Mouse (Mus musculus) kidney, postnatal 0 days (tissue): ENCODE data around the gene Itgad. TPM values are rescaled to one million over a fixed set of nuclear protein-coding genes. Genes with fewer than 3 reads are reported as not detected.

Source experiments
- ATAC-seq: fragments of 200-750 bp; cut with Nextera tagmentation; replicated peaks from 2 replicates; pipeline ENCODE4 v1.8.0; 2017; ENCODE audit warnings: low read depth, moderate number of reproducible peaks, moderate TSS enrichment, moderate library complexity; ENCODE audit not compliant: low FRiP score
- DNase-seq: peaks from one replicate; pipeline ENCODE4 v3.0.0-alpha.2; 2016; ENCODE audit warnings: low spot score
- H3K27ac ChIP-seq: fragments of 300-500 bp; sonication (generic); 2 replicates; pipeline ENCODE4 v1.5.1; 2014; ENCODE audit warnings: mild to moderate bottlenecking
- H3K27me3 ChIP-seq: fragments of 300-500 bp; sonication (generic); 2 replicates; pipeline ENCODE4 v1.6.1; 2014; ENCODE audit warnings: low read length, mixed read lengths; ENCODE audit not compliant: insufficient read depth
- H3K36me3 ChIP-seq: fragments of 300-500 bp; sonication (generic); 2 replicates; pipeline ENCODE4 v1.6.1; 2014; ENCODE audit warnings: low read length, mixed read lengths; ENCODE audit not compliant: insufficient read depth
- H3K4me1 ChIP-seq: fragments of 300-500 bp; sonication (generic); replicated peaks from 2 replicates; pipeline ENCODE4 v1.6.1; 2014; ENCODE audit warnings: antibody characterized with exemption, low read length, mixed read lengths; ENCODE audit not compliant: insufficient read depth
- H3K4me2 ChIP-seq: fragments of 300-500 bp; sonication (generic); 2 replicates; pipeline ENCODE4 v1.6.1; 2014; ENCODE audit warnings: mild to moderate bottlenecking, low read length, moderate library complexity, mixed read lengths
- H3K4me3 ChIP-seq: fragments of 300-500 bp; sonication (generic); replicated peaks from 2 replicates; pipeline ENCODE4 v1.5.1; 2014; ENCODE audit warnings: low read depth, low read length
- H3K9ac ChIP-seq: fragments of 300-500 bp; sonication (generic); 2 replicates; pipeline ENCODE4 v1.6.1; 2014; ENCODE audit warnings: low read depth, low read length
- H3K9me3 ChIP-seq: fragments of 300-500 bp; sonication (generic); replicated peaks from 2 replicates; pipeline ENCODE4 v1.6.1; 2016; ENCODE audit warnings: low read length, inconsistent platforms, mixed read lengths
- CTCF ChIP-seq: IDR thresholded peaks from 2 replicates; pipeline ENCODE4 v1.5.1; 2016; ENCODE audit warnings: antibody characterized with exemption, low read depth, mild to moderate bottlenecking, moderate library complexity
- WGBS: fragments of 180-500 bp; shearing (Covaris S2); extraction: QIAGEN DNeasy Blood & Tissue Kit; methylation state at CpG from one replicate; pipeline ENCODE4 v1.1.7; 2014; 5-methylcytosine and 5-hydroxymethylcytosine counted together
- polyA plus RNA-seq: library from polyadenylated mRNA; unstranded; fragments of >200 nt; fragmentation: Nextera tagmentation; extraction: Ambion mirVana; gene quantifications from 2 replicates; pipeline ENCODE4 v1.2.1, GENCODE M21; 2015

The Itgad gene
- polyA plus RNA-seq, 1 experiment from 2014 or later: not detected

DNA sequence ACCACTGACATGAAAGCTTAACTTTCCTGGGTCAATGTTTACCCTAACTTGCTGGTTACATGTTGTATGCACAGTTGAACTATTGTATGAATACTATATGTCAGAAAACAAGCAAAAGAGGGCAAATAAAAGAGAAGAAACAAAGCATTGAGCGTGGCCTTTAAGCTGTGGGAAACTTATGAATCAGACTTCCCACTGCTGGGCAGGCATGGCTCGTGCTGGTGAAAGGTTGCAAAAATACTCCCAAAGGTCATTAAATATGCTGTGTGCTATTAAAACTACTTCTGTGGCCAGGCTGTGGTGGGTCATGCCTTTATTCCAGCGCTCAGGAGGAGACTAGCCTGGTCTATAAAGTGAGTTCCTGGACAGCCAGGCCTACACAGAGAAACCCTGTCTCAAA is 15.8 kb downstream of the Itgad start:
- no peaks in the 10 kb centered on the region for H3K9me3 ChIP-seq
- DNase-seq (no peak), ATAC-seq (no peak)
- H3K4me3 ChIP-seq: no peak overlapping the region
- TF ChIP-seq CTCF: no peak
- H3K4me1 ChIP-seq: no peaks in the 10 kb centered on the region
- whole genome bisulfite sequencing: 82% methylated on average over 3 of the region's 3 CpGs
- no peak overlapping the region for H3K27ac ChIP-seq
- no peak overlapping the region for H3K4me2 ChIP-seq
- no peaks in the 10 kb centered on the region for H3K27me3 ChIP-seq
- no peak overlapping the region for H3K9ac ChIP-seq
- H3K36me3 ChIP-seq: no peaks in the 10 kb centered on the region

- DNase-seq: no peak
Observed at GRCm38 (mm10) chr7:128178385-128178784, 24.2 kb downstream of the Itgad start.

GRCm38 (mm10) chr7:128180126-128180525 is 25.9 kb downstream of the Itgad start:
- ATAC-seq (no peak), DNase-seq (no peak)
- H3K9me3 ChIP-seq: no peaks in the 10 kb centered on the region
- no peak for TF ChIP-seq CTCF
- 72% methylated on average over 7 of the region's 7 CpGs for WGBS
- no peak overlapping the region for H3K27ac ChIP-seq
- no peak overlapping the region for H3K9ac ChIP-seq
- no peaks in the 10 kb centered on the region for H3K27me3 ChIP-seq
- no peaks in the 10 kb centered on the region for H3K4me1 ChIP-seq
- no peaks in the 10 kb centered on the region for H3K36me3 ChIP-seq
- no peak overlapping the region for H3K4me2 ChIP-seq
- no peak overlapping the region for H3K4me3 ChIP-seq

More at GRCm38 (mm10) chr7:128178385-128178784, 24.2 kb downstream of the Itgad start:
- no peak overlapping the region for H3K27ac ChIP-seq
- H3K9ac ChIP-seq: no peak overlapping the region
- no peak for ATAC-seq
- H3K4me2 ChIP-seq: no peak overlapping the region
- TF ChIP-seq CTCF: no peak
- H3K36me3 ChIP-seq: no peaks in the 10 kb centered on the region
- no peaks in the 10 kb centered on the region for H3K9me3 ChIP-seq
- H3K4me3 ChIP-seq: no peak overlapping the region
- no peaks in the 10 kb centered on the region for H3K27me3 ChIP-seq
- H3K4me1 ChIP-seq: no peaks in the 10 kb centered on the region
- 67% methylated on average over 2 of the region's 2 CpGs for WGBS

DNA sequence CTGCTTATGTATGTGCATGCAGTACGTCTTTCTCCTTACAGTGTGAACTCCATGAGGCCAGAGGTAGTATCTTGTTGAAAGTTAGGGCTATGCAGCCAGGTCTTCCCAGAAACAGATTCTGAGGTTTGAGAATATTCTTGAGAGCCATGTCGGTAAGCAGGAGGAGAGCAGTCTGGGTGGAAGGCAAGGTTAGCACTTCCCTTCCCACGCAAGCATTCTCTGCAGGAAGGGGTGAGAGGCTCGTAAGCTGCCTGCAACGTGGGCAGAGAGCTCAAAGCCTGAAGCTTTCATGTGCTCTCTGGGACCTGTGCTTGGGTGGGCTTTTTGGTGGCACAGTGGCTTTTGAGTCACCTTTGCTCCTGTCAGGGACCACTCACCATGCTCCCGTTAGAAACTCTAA is 26.4 kb downstream of the Itgad start:
- Histone ChIP-seq H3K4me3 (no peak overlapping the region), H3K27me3 (no peaks in the 10 kb centered on the region), H3K4me2 (no peak overlapping the region), H3K4me1 (no peaks in the 10 kb centered on the region), H3K9ac (no peak overlapping the region), H3K36me3 (no peaks in the 10 kb centered on the region), H3K9me3 (no peaks in the 10 kb centered on the region), H3K27ac (no peak overlapping the region)
- whole genome bisulfite sequencing: 66% methylated on average over 6 of the region's 6 CpGs
- no peak for ATAC-seq
- TF ChIP-seq CTCF: no peak
- DNase-seq: no peak

DNA sequence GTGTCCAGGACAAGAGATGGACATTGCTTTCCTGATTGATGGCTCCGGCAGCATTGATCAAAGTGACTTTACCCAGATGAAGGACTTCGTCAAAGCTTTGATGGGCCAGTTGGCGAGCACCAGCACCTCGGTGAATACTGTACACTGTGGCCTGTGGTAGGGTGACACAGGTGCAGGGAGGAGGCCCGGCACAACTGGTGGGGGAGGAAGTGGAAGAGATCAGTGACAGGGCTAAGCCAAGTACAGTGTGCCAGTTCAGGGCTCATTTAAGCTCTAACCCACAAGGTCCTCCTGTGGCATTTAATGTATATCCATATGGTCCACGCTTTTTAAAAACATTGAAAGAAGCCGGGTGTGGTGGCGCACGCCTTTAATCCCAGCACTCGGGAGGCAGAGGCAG is 27.5 kb downstream of the Itgad start:
- Histone ChIP-seq H3K27ac (no peak overlapping the region), H3K36me3 (no peaks in the 10 kb centered on the region), H3K27me3 (no peaks in the 10 kb centered on the region), H3K9ac (no peak overlapping the region), H3K4me3 (no peak overlapping the region), H3K4me2 (no peak overlapping the region), H3K4me1 (no peaks in the 10 kb centered on the region), H3K9me3 (no peaks in the 10 kb centered on the region)
- no peak for TF ChIP-seq CTCF
- DNase-seq: no peak
- no peak for ATAC-seq
- WGBS: 81% methylated on average over 10 of the region's 10 CpGs

DNA sequence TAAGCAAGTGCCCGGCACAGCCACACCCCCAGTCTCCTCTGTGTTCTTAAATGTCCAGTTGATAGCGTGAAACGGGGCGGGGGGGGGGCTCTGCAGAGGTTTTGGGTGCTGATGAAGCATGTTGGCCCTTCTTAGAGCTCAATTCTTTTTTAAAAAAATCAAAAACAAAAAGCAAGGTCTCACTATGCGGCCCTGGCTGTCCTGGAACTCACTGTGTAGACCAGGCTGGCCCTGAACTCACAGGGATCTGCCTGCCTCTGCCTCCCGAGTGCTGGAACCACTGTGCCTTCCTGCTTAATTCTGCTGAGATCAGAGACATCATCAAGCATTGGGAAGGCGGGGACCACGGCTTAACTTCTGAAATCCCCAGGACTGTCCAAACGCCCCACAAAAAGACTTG is 47.4 kb downstream of the Itgad start:
- H3K9ac ChIP-seq: no peak overlapping the region
- WGBS: 85% methylated on average over 9 of the region's 9 CpGs
- H3K27ac ChIP-seq: no peak overlapping the region
- H3K27me3 ChIP-seq: no peaks in the 10 kb centered on the region
- TF ChIP-seq CTCF: no peak
- H3K9me3 ChIP-seq: no peaks in the 10 kb centered on the region
- no peak overlapping the region for H3K4me3 ChIP-seq
- DNase-seq: no peak
- H3K4me2 ChIP-seq: no peak overlapping the region
- H3K36me3 ChIP-seq: no peaks in the 10 kb centered on the region
- no peak for ATAC-seq
- no peaks in the 10 kb centered on the region for H3K4me1 ChIP-seq

- ATAC-seq (no peak), DNase-seq (no peak)
- no peak for TF ChIP-seq CTCF
- Histone ChIP-seq H3K4me3 (no peak overlapping the region), H3K9ac (no peak overlapping the region), H3K36me3 (no peaks in the 10 kb centered on the region), H3K27me3 (no peaks in the 10 kb centered on the region), H3K27ac (no peak overlapping the region), H3K4me2 (no peak overlapping the region), H3K4me1 (no peaks in the 10 kb centered on the region), H3K9me3 (no peaks in the 10 kb centered on the region)
- 76% methylated on average over 9 of the region's 9 CpGs for WGBS
Observed at GRCm38 (mm10) chr7:128203071-128203470, 48.9 kb downstream of the Itgad start.
